Mouse (Mus musculus) heart, embryonic 10.5 days (tissue): ENCODE data around the gene Dffb. TPM values are rescaled to one million over a fixed set of nuclear protein-coding genes. Genes with fewer than 3 reads are reported as not detected.

Experiments
- DNase-seq: peaks from one replicate; pipeline ENCODE4 v3.0.0-alpha.2; 2017; ENCODE audit warnings: low spot score
- H3K27ac ChIP-seq: fragments of 300-500 bp; sonication (generic); 2 replicates; pipeline ENCODE4 v1.5.1; 2016; ENCODE audit warnings: mild to moderate bottlenecking
- H3K27me3 ChIP-seq: fragments of 300-500 bp; sonication (generic); 2 replicates; pipeline ENCODE4 v1.6.1; 2016; ENCODE audit warnings: mild to moderate bottlenecking; ENCODE audit not compliant: poor library complexity, insufficient read depth, severe bottlenecking
- H3K36me3 ChIP-seq: fragments of 300-500 bp; sonication (generic); 2 replicates; pipeline ENCODE4 v1.6.1; 2016; ENCODE audit warnings: mild to moderate bottlenecking, moderate library complexity
- H3K4me1 ChIP-seq: fragments of 300-500 bp; sonication (generic); 2 replicates; pipeline ENCODE4 v1.6.1; 2016; ENCODE audit warnings: mild to moderate bottlenecking
- H3K4me3 ChIP-seq: fragments of 300-500 bp; sonication (generic); 2 replicates; pipeline ENCODE4 v1.5.1; 2016; ENCODE audit warnings: mild to moderate bottlenecking, moderate library complexity
- H3K9me3 ChIP-seq: fragments of 300-500 bp; sonication (generic); 2 replicates; pipeline ENCODE4 v1.6.1; 2016; ENCODE audit warnings: mild to moderate bottlenecking, moderate library complexity
- WGBS: fragments of 180-500 bp; shearing (Covaris S2); methylation state at CpG from one replicate; pipeline ENCODE4 v1.1.7; 2016; 5-methylcytosine and 5-hydroxymethylcytosine counted together
- polyA plus RNA-seq: library from polyadenylated mRNA; unstranded; fragments of >200 nt; fragmentation: Nextera tagmentation; extraction: Ambion mirVana; gene quantifications from 2 replicates; pipeline ENCODE4 v1.2.1, GENCODE M21; 2016

The Dffb gene
- polyA plus RNA-seq, 1 experiment from 2014 or later: 9.3 TPM

DNA sequence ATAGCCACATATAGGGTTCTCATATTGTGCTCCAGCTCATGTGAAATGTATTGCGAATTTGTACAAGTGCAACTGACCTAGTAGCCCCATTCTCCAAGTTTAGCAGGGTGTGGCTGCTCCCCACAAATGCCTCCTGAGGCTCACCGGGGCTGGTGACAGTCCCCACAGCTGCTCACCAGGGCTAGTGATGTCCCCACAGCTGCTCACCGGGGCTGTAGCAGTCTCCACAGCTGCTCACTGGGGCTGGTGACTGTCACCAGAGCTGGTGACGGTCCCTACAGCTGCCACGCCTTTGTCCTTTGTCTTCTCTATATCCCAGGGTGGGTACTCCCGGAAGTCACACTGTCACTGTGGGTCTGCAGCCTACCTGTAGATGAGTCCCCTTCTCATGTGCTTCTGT is 31.3 kb upstream of the Dffb start:
- H3K4me1 ChIP-seq: no peaks in the 10 kb centered on the region; the same call in 1 of the 2 replicates
- no peak overlapping the region for H3K27ac ChIP-seq
- no peaks in the 10 kb centered on the region for H3K27me3 ChIP-seq
- H3K4me3 ChIP-seq: no peak overlapping the region
- DNase-seq: no peak
- peaks cover 54% of the 10 kb centered on the region for H3K36me3 ChIP-seq
- 87% methylated on average over 6 of the region's 6 CpGs for WGBS
- H3K9me3 ChIP-seq: no peaks in the 10 kb centered on the region

DNA sequence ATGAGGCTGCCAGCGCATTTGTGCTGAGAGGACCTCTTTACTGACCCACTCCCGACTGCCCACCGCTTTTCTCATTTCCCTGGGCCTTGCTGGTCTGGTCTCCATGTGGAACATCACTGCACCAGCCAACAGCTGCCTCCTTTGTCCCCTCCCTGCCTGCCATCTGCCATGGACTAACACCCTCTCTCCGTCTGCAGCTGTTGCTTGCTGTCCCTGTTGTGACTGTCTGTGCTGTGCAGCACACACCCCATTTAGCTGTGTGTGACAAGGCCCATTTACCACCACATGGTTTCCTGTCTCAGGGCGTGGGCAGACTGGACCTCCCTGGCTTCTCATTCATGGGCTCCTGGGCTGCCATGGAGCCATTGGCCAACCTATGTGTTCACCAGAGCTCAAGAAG is 30.6 kb upstream of the Dffb start:
- no peak overlapping the region for H3K27ac ChIP-seq
- no peaks in the 10 kb centered on the region for H3K4me1 ChIP-seq
- H3K4me3 ChIP-seq: no peak overlapping the region
- DNase-seq: no peak
- WGBS: 89% methylated on average over 5 of the region's 5 CpGs
- no peaks in the 10 kb centered on the region for H3K27me3 ChIP-seq
- peaks cover 54% of the 10 kb centered on the region for H3K36me3 ChIP-seq
- no peaks in the 10 kb centered on the region for H3K9me3 ChIP-seq

DNA sequence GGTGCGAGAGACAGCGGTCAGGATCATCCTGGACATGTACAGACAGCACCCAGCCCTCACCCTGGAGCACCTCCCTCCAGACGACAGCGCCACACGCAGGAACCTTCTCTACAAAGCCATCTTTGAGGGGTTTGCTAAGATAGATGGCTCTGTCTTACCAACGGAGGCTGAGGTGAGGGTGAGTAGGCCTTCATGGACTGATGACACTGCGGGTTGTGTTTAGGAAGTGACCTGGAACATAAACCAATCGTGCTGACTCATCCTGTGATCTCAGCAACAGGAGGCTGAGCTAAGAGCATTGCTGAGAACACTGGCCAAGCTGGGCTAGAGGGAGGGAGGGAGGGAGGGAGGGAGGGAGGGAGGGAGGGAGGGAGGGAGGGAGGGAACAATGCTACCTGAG is 18.6 kb upstream of the Dffb start:
- DNase-seq: no peak
- 89% methylated on average over 8 of the region's 8 CpGs for WGBS
- no peaks in the 10 kb centered on the region for H3K4me1 ChIP-seq
- H3K27ac ChIP-seq: no peak overlapping the region
- no peaks in the 10 kb centered on the region for H3K27me3 ChIP-seq
- no peak overlapping the region for H3K4me3 ChIP-seq
- H3K36me3 ChIP-seq: peaks cover 98% of the 10 kb centered on the region
- no peaks in the 10 kb centered on the region for H3K9me3 ChIP-seq

DNA sequence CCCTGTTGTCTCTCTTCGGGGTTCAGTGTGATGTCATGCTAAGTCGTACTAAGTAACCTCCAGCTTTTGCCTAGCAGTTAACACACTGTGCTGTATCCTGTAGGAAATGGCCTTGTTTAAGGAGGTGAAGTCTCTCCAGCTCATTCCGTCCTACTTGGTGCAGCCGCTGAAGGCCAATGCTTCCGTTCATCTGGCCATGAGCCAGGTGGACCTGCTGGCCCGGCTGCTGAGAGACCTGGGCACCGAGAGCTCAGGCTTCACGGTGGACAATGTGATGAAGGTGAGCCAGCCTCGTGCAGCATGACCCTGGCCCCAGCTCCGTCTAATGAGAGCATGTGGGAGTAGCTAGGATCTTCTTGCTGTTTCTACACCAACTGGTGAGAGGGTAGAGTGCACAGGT is 17.8 kb upstream of the Dffb start:
- Histone ChIP-seq H3K27me3 (no peaks in the 10 kb centered on the region), H3K36me3 (peaks cover 98% of the 10 kb centered on the region), H3K4me3 (no peak overlapping the region), H3K4me1 (no peaks in the 10 kb centered on the region), H3K9me3 (no peaks in the 10 kb centered on the region), H3K27ac (no peak overlapping the region)
- WGBS: 90% methylated on average over 10 of the region's 10 CpGs
- no peak for DNase-seq

DNA sequence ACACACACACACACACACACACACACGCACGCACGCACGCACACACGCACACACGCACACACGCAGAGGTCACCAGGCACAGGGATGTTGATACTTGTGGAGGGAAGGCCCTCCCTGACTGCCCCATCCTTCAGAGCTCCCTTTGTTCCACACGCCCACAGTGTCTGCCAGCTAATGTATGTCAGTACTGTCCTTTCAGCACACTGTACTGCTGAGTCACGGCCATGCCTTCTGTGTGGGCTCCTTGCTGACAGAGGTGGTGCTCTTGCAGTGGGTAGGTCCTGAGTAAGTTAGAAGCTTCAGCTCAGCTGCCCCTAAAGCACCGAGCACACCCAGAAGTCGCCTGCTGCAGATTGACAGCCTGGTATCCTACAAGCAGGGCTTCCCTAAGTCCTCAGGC is 5.5 kb upstream of the Dffb start:
- H3K36me3 ChIP-seq: peaks cover 64% of the 10 kb centered on the region
- no peak for DNase-seq
- H3K27ac ChIP-seq: no peak overlapping the region
- WGBS: 93% methylated on average over 11 of the region's 11 CpGs
- peaks cover 12% of the 10 kb centered on the region for H3K4me1 ChIP-seq
- H3K9me3 ChIP-seq: no peaks in the 10 kb centered on the region
- H3K4me3 ChIP-seq: no peak overlapping the region
- no peaks in the 10 kb centered on the region for H3K27me3 ChIP-seq

DNA sequence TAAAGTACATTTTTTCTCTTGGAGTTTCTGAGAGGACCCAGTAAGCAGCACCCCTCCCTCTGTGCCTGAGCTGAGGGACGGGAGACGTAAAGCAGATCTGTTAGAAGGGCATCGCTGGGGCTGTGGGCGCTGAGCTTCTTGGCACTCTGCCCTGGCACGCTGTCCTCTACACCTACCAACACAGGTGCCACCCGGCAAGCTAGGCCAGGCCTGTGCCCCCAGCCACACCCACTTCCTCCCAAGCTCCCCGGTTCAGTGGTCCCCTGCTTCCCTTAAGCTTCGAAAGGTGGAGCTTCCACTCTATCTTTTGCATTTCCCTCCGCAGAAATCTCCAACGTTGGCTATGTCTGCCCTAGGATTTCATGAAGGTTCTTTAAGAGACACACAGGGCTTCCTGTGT is 4.3 kb upstream of the Dffb start:
- H3K36me3 ChIP-seq: peaks cover 52% of the 10 kb centered on the region
- no peaks in the 10 kb centered on the region for H3K9me3 ChIP-seq
- WGBS: 93% methylated on average over 10 of the region's 10 CpGs
- H3K4me3 ChIP-seq: no peak overlapping the region
- no peaks in the 10 kb centered on the region for H3K27me3 ChIP-seq
- peaks cover 15% of the 10 kb centered on the region for H3K4me1 ChIP-seq
- DNase-seq: no peak
- no peak overlapping the region for H3K27ac ChIP-seq

DNA sequence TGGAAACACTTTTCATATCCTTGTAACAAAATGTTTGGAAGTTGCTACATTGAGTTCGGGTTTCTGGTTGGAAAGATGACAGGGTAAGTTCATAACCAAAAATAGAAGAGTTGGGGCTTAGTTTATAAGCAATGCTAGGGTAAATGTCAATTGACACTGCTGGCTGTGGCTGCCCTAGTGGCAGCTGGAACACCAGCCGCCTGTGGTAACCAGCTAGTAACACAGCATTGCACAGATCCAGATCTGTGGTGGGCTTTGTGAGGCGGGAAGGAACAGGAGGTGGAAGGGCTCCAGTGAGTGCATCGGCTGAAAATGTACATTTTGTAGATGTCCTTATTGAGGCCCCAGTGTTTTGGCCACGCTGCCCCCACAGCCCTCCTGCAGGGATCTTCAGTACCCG is 842 bp upstream of the Dffb start:
- peaks cover 23% of the 10 kb centered on the region for H3K4me1 ChIP-seq
- DNase-seq: no peak
- H3K27ac ChIP-seq: no peak overlapping the region
- peaks cover 35% of the 10 kb centered on the region for H3K36me3 ChIP-seq
- H3K27me3 ChIP-seq: no peaks in the 10 kb centered on the region
- H3K9me3 ChIP-seq: no peaks in the 10 kb centered on the region
- WGBS: 38% methylated on average over 6 of the region's 6 CpGs
- H3K4me3 ChIP-seq: peak overlapping the region; percentile 76

DNA sequence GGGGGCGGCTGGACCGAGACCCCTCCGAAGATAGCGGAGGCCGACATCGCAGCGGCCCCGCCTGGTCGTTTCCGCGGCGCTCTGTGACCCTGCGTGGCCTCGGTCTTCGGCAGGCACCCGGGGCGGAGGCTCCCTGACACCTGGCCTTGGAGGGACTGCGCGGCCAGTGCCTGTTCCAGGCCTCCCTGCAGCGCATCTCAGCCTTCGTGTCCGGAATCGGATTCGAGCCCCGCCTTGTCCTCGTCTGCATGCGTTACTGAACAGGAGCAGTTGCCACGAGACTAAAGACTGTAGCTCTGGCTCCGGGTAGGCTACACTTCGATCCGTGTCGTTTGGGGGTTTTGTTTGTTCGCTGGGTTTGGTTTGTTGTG is 351 bp upstream of the Dffb start:
- Histone ChIP-seq H3K27ac (peak overlapping the region; percentile 88), H3K4me3 (peak overlapping the region; percentile 76), H3K4me1 (peaks cover 23% of the 10 kb centered on the region), H3K36me3 (peaks cover 35% of the 10 kb centered on the region), H3K9me3 (no peaks in the 10 kb centered on the region), H3K27me3 (no peaks in the 10 kb centered on the region)
- WGBS: 1% methylated on average over 33 of the region's 33 CpGs
- DNase-seq: peak; percentile 83

DNA sequence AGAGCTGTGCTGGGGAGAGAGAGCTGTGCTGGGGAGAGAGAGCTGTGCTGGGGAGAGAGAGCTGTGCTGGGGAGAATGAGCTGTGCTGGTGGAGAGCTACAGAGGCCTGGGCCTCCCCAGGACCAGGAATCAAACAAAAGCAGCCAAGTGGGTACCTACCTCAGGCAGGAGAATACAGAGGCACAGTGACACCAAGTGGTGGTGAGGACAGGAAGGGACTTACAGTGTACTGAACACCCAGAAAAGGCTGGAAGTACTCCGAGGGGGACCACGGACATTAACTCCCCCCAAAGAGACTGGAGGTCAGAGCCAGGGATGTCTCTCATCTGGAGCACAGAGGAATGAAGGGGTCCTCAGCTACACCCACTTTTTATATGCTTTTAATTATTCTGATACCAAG is 6.9 kb downstream of the Dffb start:
- 82% methylated on average over 2 of the region's 2 CpGs for WGBS
- H3K36me3 ChIP-seq: peaks cover 69% of the 10 kb centered on the region
- DNase-seq: no peak
- no peaks in the 10 kb centered on the region for H3K9me3 ChIP-seq
- no peaks in the 10 kb centered on the region for H3K4me1 ChIP-seq
- no peak overlapping the region for H3K27ac ChIP-seq
- H3K27me3 ChIP-seq: no peaks in the 10 kb centered on the region
- no peak overlapping the region for H3K4me3 ChIP-seq

DNA sequence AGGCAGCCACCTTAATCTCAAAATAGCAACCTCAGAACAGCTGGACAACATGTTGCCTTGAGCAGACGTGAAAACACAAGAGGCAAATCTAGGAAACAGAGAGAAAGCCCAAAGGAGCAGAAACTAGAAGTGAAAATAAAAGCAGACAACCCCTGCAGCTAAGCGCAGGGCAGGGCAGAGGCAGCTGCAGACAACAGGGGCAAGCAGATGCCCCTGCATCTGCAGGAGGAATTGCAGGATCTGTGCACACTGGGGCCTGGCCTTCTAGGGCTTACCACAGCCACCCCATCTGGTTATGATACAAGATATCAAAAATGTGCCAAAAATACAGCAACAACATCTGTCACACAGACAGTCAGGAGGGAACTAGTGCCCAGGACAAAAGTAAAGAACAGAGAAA is 7.4 kb downstream of the Dffb start:
- 76% methylated on average over 2 of the region's 2 CpGs for WGBS
- H3K27me3 ChIP-seq: no peaks in the 10 kb centered on the region

DNA sequence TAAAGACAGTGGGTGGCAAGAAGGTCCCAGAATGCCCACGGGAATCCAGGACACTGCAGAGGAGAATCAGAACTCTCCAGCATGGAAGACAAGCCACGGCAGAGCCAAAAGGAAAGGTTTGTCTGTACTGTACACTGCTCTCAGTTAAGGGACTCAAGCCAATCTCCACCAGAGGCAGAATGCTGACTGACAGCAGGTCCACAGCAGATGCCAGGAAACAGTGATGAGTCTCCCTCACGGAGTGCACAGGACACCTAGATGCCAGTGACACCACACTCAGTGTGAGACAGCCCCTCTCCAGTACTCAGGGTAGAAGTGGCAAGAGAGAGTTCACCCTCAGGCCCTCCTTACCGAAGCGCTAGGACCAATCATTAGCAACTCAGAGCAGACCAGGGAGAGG is 8.3 kb downstream of the Dffb start:
- no peak for DNase-seq
- no peak overlapping the region for H3K27ac ChIP-seq
- no peaks in the 10 kb centered on the region for H3K9me3 ChIP-seq
- no peaks in the 10 kb centered on the region for H3K27me3 ChIP-seq
- peaks cover 76% of the 10 kb centered on the region for H3K36me3 ChIP-seq
- no peaks in the 10 kb centered on the region for H3K4me1 ChIP-seq
- WGBS: 82% methylated on average over 5 of the region's 5 CpGs
- H3K4me3 ChIP-seq: no peak overlapping the region

More for the DNA sequence above, 7.4 kb downstream of the Dffb start:
- no peak overlapping the region for H3K4me3 ChIP-seq
- no peak overlapping the region for H3K27ac ChIP-seq
- DNase-seq: no peak
- peaks cover 71% of the 10 kb centered on the region for H3K36me3 ChIP-seq
- no peaks in the 10 kb centered on the region for H3K4me1 ChIP-seq
- no peaks in the 10 kb centered on the region for H3K9me3 ChIP-seq

DNA sequence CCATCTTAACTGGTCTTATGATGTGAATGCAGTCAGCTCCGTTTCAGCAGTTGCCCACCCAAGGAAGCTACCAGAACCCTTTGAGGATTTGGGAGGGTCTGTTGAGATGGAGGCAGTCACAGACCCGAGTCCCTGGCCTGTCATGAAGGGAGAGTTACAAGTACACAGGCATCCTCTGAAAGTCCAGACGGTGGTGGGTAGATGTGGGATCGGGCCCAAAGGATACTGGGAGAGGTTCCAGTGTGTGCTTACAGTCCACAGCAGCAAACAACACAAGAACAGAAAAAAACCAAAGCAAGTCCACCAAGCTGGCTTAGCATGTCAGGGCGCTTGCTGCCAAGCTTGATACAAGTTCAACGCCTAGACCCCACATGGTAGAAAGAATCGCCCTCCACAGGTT is 12.3 kb downstream of the Dffb start:
- Histone ChIP-seq H3K27ac (no peak overlapping the region), H3K36me3 (peaks cover 61% of the 10 kb centered on the region), H3K4me1 (peaks cover 13% of the 10 kb centered on the region), H3K27me3 (no peaks in the 10 kb centered on the region), H3K9me3 (no peaks in the 10 kb centered on the region), H3K4me3 (no peak overlapping the region)
- 83% methylated on average over 7 of the region's 7 CpGs for WGBS
- DNase-seq: no peak

DNA sequence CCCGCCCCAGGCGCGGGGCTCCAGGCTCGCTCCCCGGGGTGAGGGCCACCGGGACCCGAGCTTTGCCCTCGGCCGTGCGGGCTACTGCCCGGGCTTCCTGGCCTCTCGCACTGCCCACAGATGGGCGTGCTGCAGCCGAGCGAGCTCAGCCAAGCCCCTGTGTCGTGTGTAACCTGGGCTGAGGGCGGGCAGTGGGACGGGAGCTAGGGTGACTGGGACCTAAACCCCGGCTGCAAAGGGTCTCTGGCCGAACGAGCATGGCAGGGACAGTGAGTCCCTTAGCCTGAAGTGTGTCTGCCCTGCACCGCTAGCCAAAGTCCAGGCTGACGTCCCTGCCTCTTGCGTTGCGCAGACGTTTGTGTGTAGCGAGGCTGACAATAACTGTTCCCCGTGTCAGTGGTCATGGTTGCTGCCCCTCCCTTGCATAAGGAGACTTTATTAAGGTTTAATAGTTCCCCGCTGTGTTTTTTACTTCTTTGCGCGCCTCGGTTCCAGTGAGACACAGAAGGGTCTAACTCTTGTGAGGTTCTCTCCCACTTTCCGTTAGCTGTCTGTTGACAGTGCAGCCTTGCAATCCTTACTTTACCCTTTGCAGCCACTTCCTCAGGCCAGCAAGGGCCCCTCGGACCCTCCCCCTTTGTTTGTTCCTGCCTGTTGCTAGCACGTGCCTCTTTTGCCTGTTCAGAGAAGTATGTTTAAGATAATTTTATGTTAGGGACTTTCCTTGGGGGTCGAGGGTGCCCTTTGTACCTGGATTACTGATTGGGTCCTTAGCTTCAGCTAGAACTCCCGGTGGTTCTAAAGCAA is 17.3 kb downstream of the Dffb start:
- peak; percentile 88 for DNase-seq
- under 1% methylated on average over 37 of the region's 37 CpGs for WGBS
- H3K36me3 ChIP-seq: peaks cover 33% of the 10 kb centered on the region
- peaks cover 19% of the 10 kb centered on the region for H3K4me1 ChIP-seq
- peaks cover 23% of the 10 kb centered on the region for H3K27me3 ChIP-seq
- H3K4me3 ChIP-seq: peak overlapping the region; percentile 71
- peak overlapping the region; percentile 91 for H3K27ac ChIP-seq
- no peaks in the 10 kb centered on the region for H3K9me3 ChIP-seq
